Mouse (Mus musculus) olfactory bulb, adult 2 months (tissue): Measurements from ENCODE around the gene Elavl4. TPM values are rescaled to one million over a fixed set of nuclear protein-coding genes. Genes with fewer than 3 reads are reported as not detected.

Experiments used
- H3K27ac ChIP-seq: fragments of 200-500 bp; 2 replicates; pipeline ENCODE4 v1.5.1; 2012; ENCODE audit warnings: low read depth, low read length; ENCODE audit not compliant: insufficient read depth
- H3K4me1 ChIP-seq: fragments of 200-500 bp; 2 replicates; pipeline ENCODE4 v1.6.1; 2012; ENCODE audit warnings: low read length; ENCODE audit not compliant: control insufficient read depth, insufficient read depth
- H3K4me3 ChIP-seq: fragments of 200-500 bp; 2 replicates; pipeline ENCODE4 v1.5.1; 2012; ENCODE audit warnings: mild to moderate bottlenecking, low read depth, low read length, moderate library complexity; ENCODE audit not compliant: insufficient read depth
- CTCF ChIP-seq: fragments of 200-500 bp; IDR thresholded peaks from 2 replicates; pipeline ENCODE4 v1.5.1; 2012; ENCODE audit warnings: low read depth, mild to moderate bottlenecking, low read length, moderate library complexity; ENCODE audit not compliant: insufficient read depth
- POLR2A ChIP-seq: fragments of 200-500 bp; IDR thresholded peaks from 2 replicates; pipeline ENCODE4 v1.6.1; 2012; ENCODE audit warnings: mild to moderate bottlenecking, low read depth, low read length, moderate library complexity; ENCODE audit not compliant: insufficient read depth
- WGBS: fragments of 180-500 bp; shearing (Covaris S2); methylation state at CpG from one replicate; pipeline ENCODE4 v1.1.7; 2018; 5-methylcytosine and 5-hydroxymethylcytosine counted together
- polyA plus RNA-seq: library from polyadenylated mRNA; stranded (reverse); fragments of >200 nt; gene quantifications from 2 replicates; pipeline ENCODE4 v1.2.4, GENCODE M21; 2012; ENCODE audit warnings: low replicate concordance; ENCODE audit not compliant: missing spikeins, insufficient read depth, insufficient read length

The Elavl4 gene
- not detected in 2 replicates for polyA plus RNA-seq

DNA sequence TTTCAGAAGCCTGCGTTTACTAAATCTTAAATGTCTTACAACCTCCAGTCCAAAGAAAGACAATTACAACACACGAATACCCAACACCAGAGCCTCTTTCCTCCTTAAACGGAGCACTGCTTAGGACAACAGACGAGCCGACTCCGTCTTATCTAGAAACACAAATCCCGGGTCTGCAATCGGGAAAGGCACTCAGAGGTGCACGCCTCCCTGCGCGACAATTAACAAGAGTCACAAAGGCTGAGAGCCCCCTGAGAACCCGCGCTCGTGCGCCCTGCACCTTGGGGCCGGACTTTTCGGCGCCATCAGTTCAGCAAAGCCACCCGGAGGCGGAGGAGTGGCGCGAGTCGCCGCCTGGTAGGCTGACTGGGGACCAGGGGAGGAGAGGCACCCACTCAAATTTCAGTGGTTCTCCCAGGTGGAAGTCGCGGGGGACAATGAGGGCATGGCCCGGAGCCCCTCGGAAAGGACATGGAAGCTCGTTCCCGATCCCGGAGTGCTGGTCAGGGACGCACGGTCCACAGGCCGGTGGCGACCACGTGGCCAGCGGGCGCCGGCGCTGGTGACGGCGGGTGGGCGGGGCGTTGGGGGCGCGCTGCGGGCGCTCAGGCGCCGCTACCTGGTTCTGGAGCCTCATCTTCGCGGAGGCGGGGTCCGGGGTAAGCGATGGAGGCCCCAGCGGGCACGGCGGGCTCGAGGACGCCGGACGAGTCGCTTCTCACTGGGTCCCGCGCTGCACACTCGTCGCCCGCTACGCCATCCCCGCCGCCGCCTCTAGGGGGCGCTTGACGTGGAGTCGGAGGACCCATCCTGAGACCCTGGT is at the start of gene Elavl4:
Gene Elavl4, minus strand, starts transcription at position 732 of the 823 bp plus-strand sequence.
- Histone ChIP-seq H3K4me1 (0 out of 2 replicates have a peak, but pooled peaks cover 2% of the 10 kb centered on the region), H3K27ac (no peak within 1 kb of the TSS), H3K4me3 (peak within 1 kb of the TSS; percentile 60)
- TF ChIP-seq POLR2A: no peak
- peak; percentile 85 for TF ChIP-seq CTCF
- WGBS: under 1% methylated on average over 75 of the region's 75 CpGs

DNA sequence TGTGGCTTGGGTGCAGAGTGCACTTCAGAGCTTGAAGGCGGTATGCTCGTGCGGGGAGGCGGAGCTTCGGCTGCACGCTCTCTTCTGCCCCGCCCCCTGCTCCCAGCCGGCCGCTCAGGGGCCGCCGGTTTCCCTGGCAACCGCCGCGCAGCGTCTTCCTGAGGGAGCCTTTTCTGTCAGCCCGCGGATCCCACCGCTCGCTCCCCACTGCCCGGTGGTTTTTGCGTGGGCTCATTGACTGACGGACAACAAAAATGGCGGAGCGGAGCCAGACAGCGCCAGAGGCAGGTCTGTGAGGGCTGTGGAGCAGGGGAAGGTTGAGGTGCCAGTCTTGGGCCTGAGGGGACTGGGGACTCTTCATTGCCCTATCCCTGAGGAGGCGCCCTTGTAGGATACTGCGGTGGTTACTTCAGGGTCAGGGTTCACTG is 45.9 kb upstream of the Elavl4 start, which contains the start of gene Agbl4:
Gene Agbl4, plus strand, starts transcription at position 44 of the 428 bp plus-strand sequence.
- peak within 1 kb of the TSS; percentile 63 for H3K4me3 ChIP-seq
- TF ChIP-seq CTCF (no peak), POLR2A (no peak)
- H3K4me1 ChIP-seq: peaks cover 5% of the 10 kb centered on the region; the same call in 1 of the 2 replicates
- H3K27ac ChIP-seq: no peak within 1 kb of the TSS
- 1% methylated on average over 27 of the region's 27 CpGs for WGBS

DNA sequence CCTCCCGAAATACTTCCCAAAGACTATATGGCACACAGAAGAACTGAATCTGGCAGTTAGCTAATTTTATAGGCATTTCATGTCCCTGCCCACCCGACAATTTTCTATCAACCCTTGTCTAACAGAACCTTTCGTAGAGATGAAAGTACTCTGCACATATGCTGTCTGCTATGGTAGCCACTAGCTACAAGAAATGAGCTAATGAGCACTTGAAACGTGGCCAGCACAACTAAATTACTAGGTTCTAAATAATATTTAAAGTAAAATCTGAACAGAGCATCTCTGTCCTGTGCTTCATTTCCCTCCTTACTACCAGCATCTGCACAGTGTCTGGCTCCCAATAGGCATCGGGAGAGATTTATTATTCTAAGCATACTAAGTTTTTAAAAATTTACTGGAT is 44.5 kb upstream of the Elavl4 start:
- 35% methylated on average over 5 of the region's 5 CpGs for WGBS
- Histone ChIP-seq H3K4me3 (no peak overlapping the region), H3K4me1 (peaks cover 5% of the 10 kb centered on the region; the same call in 1 of the 2 replicates), H3K27ac (no peak overlapping the region)
- TF ChIP-seq CTCF (no peak), POLR2A (no peak)

DNA sequence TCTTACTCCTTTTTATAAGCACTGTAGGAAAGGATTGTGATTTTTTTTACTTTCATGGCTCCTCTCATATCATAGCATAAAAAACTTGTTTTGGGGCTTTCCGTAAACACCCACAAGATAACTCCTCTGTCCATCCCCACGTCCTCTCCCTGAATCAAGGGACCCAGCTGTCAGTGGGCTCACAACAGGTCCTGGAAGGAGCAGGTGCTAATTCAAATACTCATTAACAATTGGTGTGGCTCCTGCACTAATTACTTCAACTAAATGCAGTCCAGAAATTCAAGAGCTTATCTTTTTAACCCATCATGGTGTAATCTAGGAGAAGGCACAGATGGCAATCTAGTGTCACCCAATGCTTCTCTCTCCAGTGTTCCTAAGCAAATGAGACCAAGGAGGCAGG is 8.9 kb upstream of the Elavl4 start:
- H3K4me1 ChIP-seq: no peaks in the 10 kb centered on the region
- WGBS: 83% methylated on average over 2 of the region's 2 CpGs

DNA sequence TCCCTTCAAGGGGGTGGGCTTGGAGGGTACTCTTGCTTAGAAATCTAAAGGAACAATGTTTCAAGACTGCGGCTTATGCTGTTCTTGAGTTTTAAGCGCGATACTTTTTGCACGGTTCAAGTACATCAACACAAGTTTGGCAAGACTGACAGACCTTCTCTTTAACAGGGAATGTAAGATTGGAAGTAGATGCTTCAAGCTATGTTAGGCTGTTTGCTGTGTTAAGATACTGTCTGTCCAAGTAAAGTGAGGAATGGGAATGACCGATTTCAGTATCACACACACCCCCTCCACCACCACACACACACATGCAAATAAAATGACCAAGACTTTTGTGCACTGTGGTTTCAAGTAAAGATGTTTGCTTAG is 276 bp upstream of the Elavl4 start:
- TF ChIP-seq POLR2A (no peak), CTCF (no peak)
- Histone ChIP-seq H3K27ac (no peak overlapping the region), H3K4me3 (peak overlapping the region; percentile 60), H3K4me1 (0 out of 2 replicates have a peak, but pooled peaks cover 2% of the 10 kb centered on the region)
- WGBS: 8% methylated on average over 5 of the region's 5 CpGs

More for the DNA sequence above, 8.9 kb upstream of the Elavl4 start:
- TF ChIP-seq POLR2A (no peak), CTCF (no peak)
- no peak overlapping the region for H3K4me3 ChIP-seq
- no peak overlapping the region for H3K27ac ChIP-seq

DNA sequence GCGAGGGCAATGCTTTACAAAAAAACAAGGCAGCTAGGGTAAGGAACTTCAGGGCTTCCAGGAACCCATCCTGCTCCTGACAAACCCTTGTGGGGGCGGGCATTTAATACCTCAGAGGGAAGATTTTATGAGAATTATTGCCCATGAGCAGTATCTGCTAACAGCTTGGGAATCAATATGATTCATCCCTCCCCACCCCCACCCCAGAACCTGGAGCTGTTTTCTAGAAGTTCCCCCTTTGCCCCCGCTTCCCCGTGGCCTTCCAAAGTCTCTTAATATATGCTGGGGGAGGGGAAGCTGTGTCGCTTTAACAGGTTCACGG is 892 bp downstream of the Elavl4 start:
- peak overlapping the region; percentile 60 for H3K4me3 ChIP-seq
- TF ChIP-seq POLR2A (no peak), CTCF (no peak)
- 0 out of 2 replicates have a peak, but pooled peaks cover 2% of the 10 kb centered on the region for H3K4me1 ChIP-seq
- no peak overlapping the region for H3K27ac ChIP-seq
- 17% methylated on average over 6 of the region's 6 CpGs for WGBS

DNA sequence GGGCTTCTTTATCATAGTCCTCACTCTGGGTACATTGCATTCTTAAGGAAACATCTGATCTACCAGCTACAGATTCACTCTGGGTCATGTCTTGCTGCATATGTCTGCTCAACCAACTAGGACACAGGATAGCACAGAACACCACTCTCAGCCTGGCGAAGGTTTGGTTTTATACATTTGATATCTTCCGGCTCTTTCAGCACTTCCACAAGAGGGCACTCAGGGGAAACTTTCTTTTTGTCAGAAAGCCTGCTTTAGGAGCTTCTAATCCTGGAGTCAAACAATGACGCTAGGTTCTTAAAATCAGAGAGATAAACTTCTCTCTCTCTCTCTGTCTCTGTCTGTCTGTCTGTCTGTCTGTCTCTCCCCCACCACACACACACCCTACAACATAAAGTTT is 27.8 kb downstream of the Elavl4 start:
- no peaks in the 10 kb centered on the region for H3K4me1 ChIP-seq
- TF ChIP-seq POLR2A (no peak), CTCF (no peak)
- no peak overlapping the region for H3K4me3 ChIP-seq
- H3K27ac ChIP-seq: no peak overlapping the region
- 59% methylated on average over 3 of the region's 3 CpGs for WGBS

DNA sequence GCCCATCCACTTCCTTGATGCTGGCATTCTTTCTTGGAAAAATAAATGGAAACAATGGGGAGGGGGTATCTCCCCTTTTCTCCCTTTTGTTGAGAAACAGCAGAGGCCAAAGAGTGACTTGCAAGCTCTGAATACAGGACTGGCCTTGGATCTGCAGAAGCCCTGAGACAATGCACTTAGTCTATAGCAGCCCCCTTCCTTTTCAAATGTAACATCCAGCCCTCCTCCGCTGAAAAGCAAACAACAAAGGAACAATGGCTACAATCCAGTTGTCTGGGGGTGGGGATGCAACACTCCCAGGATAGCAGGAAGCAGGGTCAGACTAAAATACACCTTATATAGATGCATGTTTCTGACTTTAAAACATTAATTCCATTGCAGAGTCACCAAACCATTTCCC is 39.6 kb downstream of the Elavl4 start:
- H3K27ac ChIP-seq: no peak overlapping the region
- H3K4me1 ChIP-seq: no peaks in the 10 kb centered on the region
- TF ChIP-seq POLR2A: no peak
- no peak for TF ChIP-seq CTCF
- no peak overlapping the region for H3K4me3 ChIP-seq
- 60% methylated on average over 1 of the region's 1 CpGs for WGBS

DNA sequence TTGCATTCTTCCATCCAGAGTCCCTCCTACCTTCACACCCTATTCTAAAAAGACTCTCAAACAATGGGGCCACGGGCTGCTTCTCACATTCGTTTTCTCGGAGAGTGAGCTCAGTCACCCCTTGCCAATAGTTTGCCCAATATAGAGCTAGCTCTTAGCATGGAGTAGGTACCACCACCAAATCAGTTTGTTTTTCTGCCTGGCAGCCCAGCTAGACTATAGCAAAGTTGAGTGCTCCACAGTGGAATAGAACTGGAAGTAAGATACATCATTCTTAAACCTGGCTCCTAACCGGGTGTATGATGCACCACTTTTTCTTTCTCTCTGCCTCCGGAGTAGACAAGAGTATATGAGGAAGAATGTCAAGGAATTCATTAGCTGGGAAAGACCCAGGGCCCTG is 44.7 kb downstream of the Elavl4 start:
- no peak for TF ChIP-seq CTCF
- no peak for TF ChIP-seq POLR2A
- 62% methylated on average over 5 of the region's 5 CpGs for WGBS
- Histone ChIP-seq H3K27ac (no peak overlapping the region), H3K4me1 (no peaks in the 10 kb centered on the region), H3K4me3 (no peak overlapping the region)

DNA sequence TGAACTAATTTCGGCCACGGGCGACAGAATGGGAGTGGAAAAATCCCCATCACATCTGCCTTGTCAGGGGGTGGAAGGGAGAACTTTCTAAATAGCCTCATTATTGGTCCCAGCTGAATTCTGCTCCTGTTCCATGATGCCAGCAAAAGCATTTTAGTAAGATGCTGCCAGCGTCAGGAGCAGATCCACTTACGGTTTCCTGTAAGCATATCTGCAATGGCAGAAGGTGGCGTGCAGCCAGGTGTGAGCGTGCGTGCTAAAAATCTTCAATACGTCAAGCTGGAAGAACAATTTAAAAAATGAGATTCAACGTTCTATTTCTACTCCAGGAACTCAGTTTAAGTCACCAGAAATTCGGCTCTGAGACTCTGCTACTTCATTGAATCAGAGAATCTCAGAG is 45.1 kb downstream of the Elavl4 start:
- WGBS: 81% methylated on average over 11 of the region's 11 CpGs

More for the DNA sequence above, 45.1 kb downstream of the Elavl4 start:
- Histone ChIP-seq H3K27ac (no peak overlapping the region), H3K4me3 (no peak overlapping the region), H3K4me1 (no peaks in the 10 kb centered on the region)
- TF ChIP-seq POLR2A (no peak), CTCF (no peak)
